Comparison of ENCODE assay signal across 31 mouse cellular contexts in the genomic region with DNA sequence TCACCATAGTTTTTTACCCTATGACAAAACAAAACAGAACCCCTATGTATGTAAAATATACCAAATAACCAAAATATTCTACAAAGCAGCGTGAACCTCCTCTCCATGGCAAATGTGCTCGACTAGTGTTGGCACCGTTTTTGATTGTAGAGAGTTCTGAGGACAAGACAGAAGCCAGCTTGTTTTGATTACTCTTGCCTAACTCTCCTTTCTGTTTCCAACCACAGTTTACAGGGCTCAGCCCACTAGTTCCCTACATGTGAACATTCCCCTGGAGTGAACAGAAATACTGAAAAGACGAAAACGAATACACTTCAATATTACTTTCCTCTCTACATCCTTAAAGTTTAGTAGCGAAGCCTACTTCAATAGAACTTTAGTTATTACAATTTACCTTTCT. TPM values are rescaled to one million over a fixed set of nuclear protein-coding genes. Genes with fewer than 3 reads are reported as not detected.
DNase-seq lines count a peak whose midpoint lies in the region; ATAC-seq and TF ChIP-seq lines count a peak whose summit lies in the region.
"Had no signal": no experiment of that assay in that cellular context is flagged by ENCODE, and none has a peak within 500 bp of the region (broad histone marks: within the 10 kb centered on the region; RNA-seq: fewer than 3 reads in every experiment).

No protein-coding gene starts in this region.

- no peak for TF ChIP-seq POLR2A in kidney, adult 2 months (IDR thresholded peaks at IDR 0.05; ENCODE audit: low read depth, low read length)

- H3K4me3 ChIP-seq in embryonic facial prominence, embryonic 14.5 days (ENCODE audit: low read depth, low read length) = no peak overlapping the region
- H3K4me3 ChIP-seq in embryonic facial prominence, embryonic 10.5 days = no peak overlapping the region
- H3K4me3 ChIP-seq in kidney, adult 2 months (ENCODE audit: insufficient read depth, low read depth, low read length) = no peak overlapping the region
- no peak overlapping the region for H3K4me3 ChIP-seq in kidney, embryonic 16.5 days (ENCODE audit: low read length)
- H3K4me3 ChIP-seq: embryonic facial prominence, embryonic 15.5 days; hindbrain, embryonic 10.5 days; hindbrain, embryonic 13.5 days had no signal

- no peak overlapping the region for H3K27ac ChIP-seq in embryonic facial prominence, embryonic 14.5 days (replicated peaks; ENCODE audit: low read depth, low read length)
- H3K27ac ChIP-seq in embryonic facial prominence, embryonic 10.5 days (replicated peaks) = no peak overlapping the region
- peak overlapping the region; percentile 60 for H3K27ac ChIP-seq in kidney, adult 2 months (ENCODE audit: insufficient read depth, low read depth, low read length)
- 0 out of 2 replicates have a peak overlapping the region, but pooled peaks have one; percentile 27 for H3K27ac ChIP-seq in kidney, embryonic 16.5 days (ENCODE audit: low read length)
- H3K27ac ChIP-seq: embryonic facial prominence, embryonic 15.5 days; hindbrain, embryonic 10.5 days; hindbrain, embryonic 13.5 days had no signal

- H3K27me3 ChIP-seq in embryonic facial prominence, embryonic 14.5 days (replicated peaks; ENCODE audit: control insufficient read depth, insufficient read depth, low read length) = no peaks in the 10 kb centered on the region
- H3K27me3 ChIP-seq in embryonic facial prominence, embryonic 10.5 days (replicated peaks; ENCODE audit: low read depth, poor library complexity, severe bottlenecking) = no peaks in the 10 kb centered on the region
- H3K27me3 ChIP-seq in kidney, adult 2 months (replicated peaks; ENCODE audit: control insufficient read depth, insufficient read depth, low read length) = no peaks in the 10 kb centered on the region
- H3K27me3 ChIP-seq in kidney, embryonic 16.5 days (ENCODE audit: insufficient read depth, low read length) = no peaks in the 10 kb centered on the region
- H3K27me3 ChIP-seq: embryonic facial prominence, embryonic 15.5 days; hindbrain, embryonic 13.5 days had no signal

- no peak overlapping the region for H3K9ac ChIP-seq in embryonic facial prominence, embryonic 14.5 days (ENCODE audit: low read depth, low read length)
- no peak overlapping the region for H3K9ac ChIP-seq in kidney, embryonic 16.5 days (replicated peaks; ENCODE audit: low read length)
- H3K9ac ChIP-seq: embryonic facial prominence, embryonic 15.5 days; forebrain, postnatal 0 days; hindbrain, embryonic 13.5 days had no signal

- ATAC-seq in embryonic facial prominence, embryonic 14.5 days (ENCODE audit: low read depth) = no peak
- no peak for ATAC-seq in kidney, embryonic 16.5 days (ENCODE audit: low FRiP score, low TSS enrichment)
- ATAC-seq: activated CD4-positive, CD25-positive, alpha-beta regulatory T cell, adult 4 months; forebrain, embryonic 14.5 days; forebrain, postnatal 0 days; hindbrain, embryonic 16.5 days had no signal

- DNase-seq in embryonic facial prominence, embryonic 14.5 days (ENCODE audit: low spot score) = peak; percentile 29
- no peak for DNase-seq in embryonic facial prominence, embryonic 10.5 days (ENCODE audit: low spot score)
- DNase-seq in kidney, adult 2 months = no peak
- no peak for DNase-seq in kidney, adult 18-20 months
- DNase-seq in kidney, adult 8-10 months = no peak
- DNase-seq in skeletal muscle tissue, adult 2 months (ENCODE audit: low read depth, low spot score) = peak; percentile 10
- DNase-seq in lung, postnatal 10 days = no peak
- DNase-seq: adrenal gland, adult 8-10 months; adrenal gland, postnatal 25 days; cerebellum, adult 11-12 months; cerebellum, adult 8-10 months; cerebellum, postnatal 10 days; cerebellum, postnatal 36 days; forebrain, postnatal 0 days; gastrocnemius, postnatal 25 days; heart, postnatal 36 days had no signal

- no peaks in the 10 kb centered on the region for H3K9me3 ChIP-seq in embryonic facial prominence, embryonic 14.5 days (ENCODE audit: control insufficient read depth, low read length)
- no peaks in the 10 kb centered on the region for H3K9me3 ChIP-seq in embryonic facial prominence, embryonic 10.5 days
- no peaks in the 10 kb centered on the region for H3K9me3 ChIP-seq in kidney, embryonic 16.5 days (ENCODE audit: low read length)
- H3K9me3 ChIP-seq: embryonic facial prominence, embryonic 15.5 days; hindbrain, embryonic 10.5 days; hindbrain, embryonic 13.5 days had no signal

- no peaks in the 10 kb centered on the region for H3K36me3 ChIP-seq in embryonic facial prominence, embryonic 14.5 days (ENCODE audit: control insufficient read depth, insufficient read depth, low read length)
- no peaks in the 10 kb centered on the region for H3K36me3 ChIP-seq in embryonic facial prominence, embryonic 10.5 days (replicated peaks)
- H3K36me3 ChIP-seq in kidney, adult 2 months (ENCODE audit: control insufficient read depth, insufficient read depth, low read length) = no peaks in the 10 kb centered on the region; the same call in 1 of the 2 replicates
- H3K36me3 ChIP-seq in kidney, embryonic 16.5 days (ENCODE audit: insufficient read depth, low read length) = no peaks in the 10 kb centered on the region
- H3K36me3 ChIP-seq: embryonic facial prominence, embryonic 15.5 days; hindbrain, embryonic 10.5 days; hindbrain, embryonic 13.5 days had no signal

- 0 out of 2 replicates have a peak, but pooled peaks cover 7% of the 10 kb centered on the region for H3K4me1 ChIP-seq in embryonic facial prominence, embryonic 14.5 days (ENCODE audit: control insufficient read depth, insufficient read depth, low read length)
- no peaks in the 10 kb centered on the region for H3K4me1 ChIP-seq in embryonic facial prominence, embryonic 10.5 days
- H3K4me1 ChIP-seq in kidney, adult 2 months (ENCODE audit: control insufficient read depth, insufficient read depth, low read length) = no peaks in the 10 kb centered on the region
- no peaks in the 10 kb centered on the region for H3K4me1 ChIP-seq in kidney, embryonic 16.5 days (ENCODE audit: insufficient read depth, low read length)
- H3K4me1 ChIP-seq: embryonic facial prominence, embryonic 15.5 days; hindbrain, embryonic 10.5 days; hindbrain, embryonic 13.5 days had no signal

- WGBS in embryonic facial prominence, embryonic 14.5 days = 51% methylated on average over 6 of the region's 6 CpGs
- 73% methylated on average over 6 of the region's 6 CpGs for WGBS in embryonic facial prominence, embryonic 10.5 days
- 75% methylated on average over 6 of the region's 6 CpGs for WGBS in kidney, adult 2 months
- WGBS in kidney, embryonic 16.5 days = 81% methylated on average over 6 of the region's 6 CpGs

- TF ChIP-seq CTCF in kidney, adult 2 months (conservative IDR thresholded peaks at IDR 0.05; ENCODE audit: insufficient read depth, insufficient read length, low read depth, low read length) = no peak

- no peak overlapping the region for H3K4me2 ChIP-seq in embryonic facial prominence, embryonic 14.5 days (ENCODE audit: low read depth, low read length)
- H3K4me2 ChIP-seq in kidney, embryonic 16.5 days (replicated peaks; ENCODE audit: low read depth, low read length) = no peak overlapping the region
- H3K4me2 ChIP-seq: embryonic facial prominence, embryonic 15.5 days; heart, embryonic 11.5 days; hindbrain, embryonic 13.5 days had no signal

RNA-seq across cellular contexts. Expression of a gene that starts 4.0 kb away (rescaled TPM):
- 1.0 and 2.3 TPM in 2 replicates for polyA plus RNA-seq in embryonic facial prominence, embryonic 14.5 days (2014; fragmentation: Nextera tagmentation; extraction: Ambion mirVana)
- not detected in 2 replicates for polyA plus RNA-seq in embryonic facial prominence, embryonic 10.5 days (2016; fragmentation: Nextera tagmentation; extraction: Ambion mirVana)
- 20.3 and 34.2 TPM in 2 replicates for polyA plus RNA-seq in kidney, adult 2 months (2012; rRNA removed)
- 66.8 and 72.1 TPM in 2 replicates for polyA plus RNA-seq in kidney, embryonic 16.5 days (2015; fragmentation: Nextera tagmentation; extraction: Ambion mirVana)
- polyA plus RNA-seq: brain, embryonic 14.5 days; cortical plate, adult 2 months; embryonic facial prominence, embryonic 11.5 days; forebrain, embryonic 11.5 days; forebrain, embryonic 14.5 days; forebrain, postnatal 0 days; heart, embryonic 11.5 days; heart, embryonic 14.5 days; heart, postnatal 0 days; hindbrain, embryonic 10.5 days; hindbrain, embryonic 13.5 days; hindbrain, embryonic 16.5 days had no signal

RNA-seq across cellular contexts. Expression of a gene that starts 18.6 kb away (rescaled TPM):
- 7.6 and 8.2 TPM in 2 replicates for polyA plus RNA-seq in embryonic facial prominence, embryonic 14.5 days (2014; fragmentation: Nextera tagmentation; extraction: Ambion mirVana)
- 0.28 and 1.1 TPM in 2 replicates for polyA plus RNA-seq in embryonic facial prominence, embryonic 10.5 days (2016; fragmentation: Nextera tagmentation; extraction: Ambion mirVana)
- polyA plus RNA-seq in kidney, adult 2 months (2012; rRNA removed) = not detected in 2 replicates
- 0.42 and 0.46 TPM in 2 replicates for polyA plus RNA-seq in kidney, embryonic 16.5 days (2015; fragmentation: Nextera tagmentation; extraction: Ambion mirVana)
- polyA plus RNA-seq: activated CD4-positive, CD25-positive, alpha-beta regulatory T cell, adult 4 months; brain, embryonic 14.5 days; cortical plate, adult 2 months; forebrain, embryonic 14.5 days; forebrain, postnatal 0 days; frontal cortex, adult 2 months; heart, embryonic 11.5 days; heart, embryonic 14.5 days; heart, postnatal 0 days; hindbrain, embryonic 10.5 days; hindbrain, embryonic 13.5 days; hindbrain, embryonic 16.5 days had no signal

RNA-seq across cellular contexts. Expression of a gene that starts 34.8 kb away (rescaled TPM):
- polyA plus RNA-seq in embryonic facial prominence, embryonic 14.5 days (2014; fragmentation: Nextera tagmentation; extraction: Ambion mirVana) = 0.84 and 0.96 TPM in 2 replicates
- polyA plus RNA-seq in embryonic facial prominence, embryonic 10.5 days (2016; fragmentation: Nextera tagmentation; extraction: Ambion mirVana) = 0.20 TPM in 1 of 2 replicates, not detected in the other
- 0.72 and 0.92 TPM in 2 replicates for polyA plus RNA-seq in kidney, adult 2 months (2012; rRNA removed)
- polyA plus RNA-seq in kidney, embryonic 16.5 days (2015; fragmentation: Nextera tagmentation; extraction: Ambion mirVana) = 2.1 and 2.3 TPM in 2 replicates
- polyA plus RNA-seq: activated CD4-positive, CD25-positive, alpha-beta regulatory T cell, adult 4 months; brain, embryonic 14.5 days; cortical plate, adult 2 months; embryonic facial prominence, embryonic 11.5 days; forebrain, embryonic 14.5 days; forebrain, postnatal 0 days; frontal cortex, adult 2 months; heart, embryonic 11.5 days; heart, embryonic 14.5 days; heart, postnatal 0 days; hindbrain, embryonic 10.5 days; hindbrain, embryonic 13.5 days; hindbrain, embryonic 16.5 days had no signal

Comparison
In these comparisons a context has a peak if more than half of its experiments do, and no peak if none do; other contexts are left out.
1. DNase-seq: peak in embryonic facial prominence, embryonic 14.5 days (single experiment) and skeletal muscle tissue, adult 2 months (single experiment); none in embryonic facial prominence, embryonic 10.5 days (single experiment), kidney, adult 2 months (single experiment), kidney, adult 18-20 months (single experiment), kidney, adult 8-10 months (0 of 2) and lung, postnatal 10 days (single experiment).
2. H3K27ac ChIP-seq: peak in kidney, adult 2 months (single experiment) and kidney, embryonic 16.5 days (single experiment); none in embryonic facial prominence, embryonic 14.5 days (single experiment) and embryonic facial prominence, embryonic 10.5 days (single experiment).